ENCODE assay signal across 23 mouse cellular contexts in genomic region chr15:79194946-79195345, GRCm38 (mm10). TPM values are rescaled to one million over a fixed set of nuclear protein-coding genes. Genes with fewer than 3 reads are reported as not detected.
DNase-seq lines count a peak whose midpoint lies in the region; ATAC-seq and TF ChIP-seq lines count a peak whose summit lies in the region.
"Had no signal": no experiment of that assay in that cellular context is flagged by ENCODE, and none has a peak within 500 bp of the region (broad histone marks: within the 10 kb centered on the region; RNA-seq: fewer than 3 reads in every experiment).

No protein-coding gene starts in this region.

- no peaks in the 10 kb centered on the region for H3K27me3 ChIP-seq in heart, embryonic 15.5 days
- H3K27me3 ChIP-seq in liver, embryonic 12.5 days (replicated peaks) = peaks cover 36% of the 10 kb centered on the region
- H3K27me3 ChIP-seq: embryonic facial prominence, embryonic 12.5 days; forebrain, embryonic 13.5 days; heart, embryonic 12.5 days; Patski had no signal

- no peaks in the 10 kb centered on the region for H3K36me3 ChIP-seq in heart, embryonic 15.5 days
- no peaks in the 10 kb centered on the region for H3K36me3 ChIP-seq in liver, embryonic 12.5 days
- H3K36me3 ChIP-seq: embryonic facial prominence, embryonic 12.5 days; G1E; heart, embryonic 12.5 days had no signal

- no peak for TF ChIP-seq CTCF in olfactory bulb, adult 2 months (IDR thresholded peaks at IDR 0.05; ENCODE audit: insufficient read depth, low read depth, low read length)

- no peak for DNase-seq in heart, postnatal 14 days
- peak; percentile 24 for DNase-seq in liver
- DNase-seq in retina, postnatal 1 day = peak; percentile 51
- no peak for DNase-seq in retina, embryonic 14.5 days (ENCODE audit: low spot score)
- DNase-seq in gastrocnemius, adult 18-20 months (ENCODE audit: low spot score) = no peak
- DNase-seq: B cell, adult 2 months; cerebellum, adult 9-10 months; kidney, postnatal 4 days; right cerebral cortex, postnatal 14 days had no signal

- no peak overlapping the region for H3K9ac ChIP-seq in heart, embryonic 15.5 days
- no peak overlapping the region for H3K9ac ChIP-seq in liver, embryonic 12.5 days
- H3K9ac ChIP-seq: embryonic facial prominence, embryonic 12.5 days; forebrain, embryonic 13.5 days; heart, embryonic 12.5 days had no signal

- no peak for TF ChIP-seq POLR2A in olfactory bulb, adult 2 months (IDR thresholded peaks at IDR 0.05; ENCODE audit: insufficient read depth, low read depth, low read length)

- intact Hi-C loops in heart, postnatal 14 days (cut with DNase I) = no loop called here

- no peak overlapping the region for H3K4me3 ChIP-seq in heart, embryonic 15.5 days
- H3K4me3 ChIP-seq in liver, embryonic 12.5 days = no peak overlapping the region
- H3K4me3 ChIP-seq in olfactory bulb, adult 2 months (ENCODE audit: insufficient read depth, low read depth, low read length) = no peak overlapping the region
- H3K4me3 ChIP-seq: embryonic facial prominence, embryonic 12.5 days; forebrain, embryonic 13.5 days; gastrocnemius, adult 2 months; heart, embryonic 12.5 days; myocyte had no signal

- peaks cover 36% of the 10 kb centered on the region for H3K4me1 ChIP-seq in heart, embryonic 15.5 days (replicated peaks)
- 0 out of 2 replicates have a peak, but pooled peaks cover 13% of the 10 kb centered on the region for H3K4me1 ChIP-seq in liver, embryonic 12.5 days
- peaks cover 25% of the 10 kb centered on the region for H3K4me1 ChIP-seq in olfactory bulb, adult 2 months (ENCODE audit: control insufficient read depth, insufficient read depth, low read length)

- whole genome bisulfite sequencing in heart, embryonic 15.5 days = 78% methylated on average over 2 of the region's 2 CpGs
- 56% methylated on average over 2 of the region's 2 CpGs for WGBS in liver, embryonic 12.5 days (ENCODE audit: insufficient replicate concordance)
- 88% methylated on average over 2 of the region's 2 CpGs for WGBS in olfactory bulb, adult 2 months

- no peak for ATAC-seq in heart, embryonic 15.5 days (replicated peaks; ENCODE audit: insufficient number of reproducible peaks, insufficient read depth, low FRiP score, low read depth)
- no peak for ATAC-seq in liver, embryonic 12.5 days
- ATAC-seq: forebrain, embryonic 13.5 days; midbrain, embryonic 16.5 days; Patski had no signal

- no peak overlapping the region for H3K4me2 ChIP-seq in heart, embryonic 15.5 days
- H3K4me2 ChIP-seq in liver, embryonic 12.5 days = no peak overlapping the region
- H3K4me2 ChIP-seq: embryonic facial prominence, embryonic 12.5 days; forebrain, embryonic 13.5 days; heart, embryonic 12.5 days had no signal

- peak overlapping the region; percentile 45; the same call in 1 of the 2 replicates for H3K27ac ChIP-seq in heart, embryonic 15.5 days
- H3K27ac ChIP-seq in liver, embryonic 12.5 days = no peak overlapping the region
- H3K27ac ChIP-seq in olfactory bulb, adult 2 months (ENCODE audit: insufficient read depth, low read depth, low read length) = peak overlapping the region; percentile 17; the same call in 1 of the 2 replicates
- H3K27ac ChIP-seq: embryonic facial prominence, embryonic 12.5 days had no signal

- no peaks in the 10 kb centered on the region for H3K9me3 ChIP-seq in heart, embryonic 15.5 days (replicated peaks)
- no peaks in the 10 kb centered on the region for H3K9me3 ChIP-seq in liver, embryonic 12.5 days (replicated peaks)
- H3K9me3 ChIP-seq: embryonic facial prominence, embryonic 12.5 days; forebrain, embryonic 13.5 days; G1E had no signal

RNA-seq across cellular contexts. Expression of gene Sox10, which starts 29.9 kb away (rescaled TPM):
- 0.45 and 1.3 TPM in 2 replicates for polyA plus RNA-seq in heart, embryonic 15.5 days (2015; fragmentation: Nextera tagmentation; extraction: Ambion mirVana)
- total RNA-seq in heart, postnatal 14 days (2021) = 1 to 10 TPM; 1.6 to 1.8 TPM
- polyA plus RNA-seq in liver, embryonic 12.5 days (2016; fragmentation: Nextera tagmentation; extraction: Ambion mirVana) = 0.17 and 0.29 TPM in 2 replicates
- polyA plus RNA-seq in olfactory bulb, adult 2 months (2012; ENCODE audit: insufficient read depth, insufficient read length, low replicate concordance, missing spikeins) = not detected in 2 replicates
- 1 to 10 TPM; 1.0 to 1.3 TPM for total RNA-seq in gastrocnemius, adult 18-20 months (2021)
- total RNA-seq: common myeloid progenitor, adult 5-6 weeks; hematopoietic stem cell, adult 5-6 weeks; megakaryocyte-erythroid progenitor cell, adult 5-6 weeks had no signal
- polyA plus RNA-seq: G1E, myocyte, Patski had no signal

RNA-seq across cellular contexts. Expression of gene Pick1, which starts 34.0 kb away (rescaled TPM):
- polyA plus RNA-seq in heart, embryonic 15.5 days (2015; fragmentation: Nextera tagmentation; extraction: Ambion mirVana) = 29.5 and 39.9 TPM in 2 replicates
- 10 to 100 TPM; 22.4 to 23.2 TPM for total RNA-seq in heart, postnatal 14 days (2021)
- polyA plus RNA-seq in liver, embryonic 12.5 days (2016; fragmentation: Nextera tagmentation; extraction: Ambion mirVana) = 16.1 and 17.1 TPM in 2 replicates
- not detected in 2 replicates for polyA plus RNA-seq in olfactory bulb, adult 2 months (2012; ENCODE audit: insufficient read depth, insufficient read length, low replicate concordance, missing spikeins)
- total RNA-seq in gastrocnemius, adult 18-20 months (2021) = 10 to 100 TPM; 33.7 to 34.8 TPM

RNA-seq across cellular contexts. Expression of gene Gm49486, which starts 34.2 kb away (rescaled TPM):
- 0.61 and 0.73 TPM in 2 replicates for polyA plus RNA-seq in heart, embryonic 15.5 days (2015; fragmentation: Nextera tagmentation; extraction: Ambion mirVana)
- under 1 TPM; 0.76 to 0.98 TPM for total RNA-seq in heart, postnatal 14 days (2021)
- polyA plus RNA-seq in liver, embryonic 12.5 days (2016; fragmentation: Nextera tagmentation; extraction: Ambion mirVana) = 0.07 TPM in 1 of 2 replicates, not detected in the other
- polyA plus RNA-seq in olfactory bulb, adult 2 months (2012; ENCODE audit: insufficient read depth, insufficient read length, low replicate concordance, missing spikeins) = not detected in 2 replicates
- under 1 TPM; 0.55 to 0.69 TPM for total RNA-seq in gastrocnemius, adult 18-20 months (2021)
- total RNA-seq: common myeloid progenitor, adult 5-6 weeks; hematopoietic stem cell, adult 5-6 weeks; megakaryocyte-erythroid progenitor cell, adult 5-6 weeks had no signal
- polyA plus RNA-seq: G1E had no signal

RNA-seq across cellular contexts. Expression of gene 1700088E04Rik, which starts 53.9 kb away (rescaled TPM):
- polyA plus RNA-seq in heart, embryonic 15.5 days (2015; fragmentation: Nextera tagmentation; extraction: Ambion mirVana) = 7.4 and 8.1 TPM in 2 replicates
- total RNA-seq in heart, postnatal 14 days (2021) = 1 to 10 TPM; 1.3 to 2.7 TPM
- polyA plus RNA-seq in liver, embryonic 12.5 days (2016; fragmentation: Nextera tagmentation; extraction: Ambion mirVana) = 0.86 and 1.0 TPM in 2 replicates
- not detected in 2 replicates for polyA plus RNA-seq in olfactory bulb, adult 2 months (2012; ENCODE audit: insufficient read depth, insufficient read length, low replicate concordance, missing spikeins)
- 1 to 10 TPM; 1.1 to 1.2 TPM for total RNA-seq in gastrocnemius, adult 18-20 months (2021)
- total RNA-seq: megakaryocyte-erythroid progenitor cell, adult 5-6 weeks had no signal

RNA-seq across cellular contexts. Expression of gene Polr2f, which starts 54.1 kb away (rescaled TPM):
- polyA plus RNA-seq in heart, embryonic 15.5 days (2015; fragmentation: Nextera tagmentation; extraction: Ambion mirVana) = 207 and 240 TPM in 2 replicates
- total RNA-seq in heart, postnatal 14 days (2021) = 100 to 1,000 TPM; 111 to 116 TPM
- 280 and 301 TPM in 2 replicates for polyA plus RNA-seq in liver, embryonic 12.5 days (2016; fragmentation: Nextera tagmentation; extraction: Ambion mirVana)
- not detected in 2 replicates for polyA plus RNA-seq in olfactory bulb, adult 2 months (2012; ENCODE audit: insufficient read depth, insufficient read length, low replicate concordance, missing spikeins)
- total RNA-seq in gastrocnemius, adult 18-20 months (2021) = 10 to 100 TPM; 69.3 to 76.8 TPM

Comparison
In these comparisons a context has a peak if more than half of its experiments do, and no peak if none do; other contexts are left out.
1. DNase-seq: peak in liver (single experiment) and retina, postnatal 1 day (single experiment); none in heart, postnatal 14 days (0 of 2), retina, embryonic 14.5 days (single experiment) and gastrocnemius, adult 18-20 months (single experiment).